Mouse (Mus musculus) CD4-positive, CD25-positive, alpha-beta regulatory T cell, adult 4 months (primary cell): ENCODE data around the gene Lta. TPM values are rescaled to one million over a fixed set of nuclear protein-coding genes. Genes with fewer than 3 reads are reported as not detected.

Experiments used
- ATAC-seq: one replicate; pipeline ENCODE4 v1.8.0; 2017
- polyA plus RNA-seq, 2 experiments: library from polyadenylated mRNA; unstranded; fragments of 100-300 nt; shearing (Covaris generic); gene quantifications; one replicate each; pipeline ENCODE4 v1.2.1; 2017

The Lta gene
- polyA plus RNA-seq, 2 experiments from 2014 or later = 82.7 to 99.0 TPM

DNA sequence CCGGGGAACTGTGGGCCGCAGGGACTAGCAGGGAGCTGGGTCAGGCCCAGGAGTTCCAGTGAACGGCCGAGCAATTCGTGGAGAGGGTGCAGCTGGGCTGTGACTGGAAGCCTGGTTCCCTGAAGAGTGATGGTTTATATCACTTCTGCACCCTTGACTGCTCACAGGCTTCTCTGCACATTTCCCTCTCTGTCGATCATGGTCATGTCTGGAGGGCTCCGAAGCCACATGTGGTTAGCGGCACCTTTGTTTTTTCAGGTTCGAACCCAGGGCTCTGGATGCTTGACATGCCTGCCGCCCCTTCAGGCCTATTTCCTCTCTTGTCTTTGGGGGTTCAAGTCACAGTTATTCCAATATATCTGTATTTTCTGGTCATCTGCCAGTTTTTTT is 224 bp upstream of the Lta start:
- ATAC-seq = no peak

DNA sequence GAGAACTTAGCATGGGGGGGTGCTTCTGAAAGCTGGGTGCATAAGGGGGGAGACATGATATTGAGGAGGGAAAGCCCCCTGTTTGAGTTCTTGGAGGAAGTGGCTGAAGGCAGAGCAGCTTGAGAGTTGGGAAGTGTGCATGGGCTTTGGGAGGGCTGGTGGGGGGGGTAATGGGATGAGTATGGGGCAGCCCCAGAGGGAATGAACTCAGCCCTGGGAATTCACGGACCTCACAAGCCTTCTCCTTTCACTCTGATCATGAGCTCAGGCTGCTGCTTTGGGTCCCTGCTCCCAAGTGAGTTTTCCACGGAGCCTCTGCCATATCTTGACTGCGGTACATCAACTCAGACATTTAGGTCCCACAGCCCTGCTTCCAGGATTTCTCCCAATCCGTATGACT is 2.7 kb downstream of the Lta start:
- no peak for ATAC-seq

DNA sequence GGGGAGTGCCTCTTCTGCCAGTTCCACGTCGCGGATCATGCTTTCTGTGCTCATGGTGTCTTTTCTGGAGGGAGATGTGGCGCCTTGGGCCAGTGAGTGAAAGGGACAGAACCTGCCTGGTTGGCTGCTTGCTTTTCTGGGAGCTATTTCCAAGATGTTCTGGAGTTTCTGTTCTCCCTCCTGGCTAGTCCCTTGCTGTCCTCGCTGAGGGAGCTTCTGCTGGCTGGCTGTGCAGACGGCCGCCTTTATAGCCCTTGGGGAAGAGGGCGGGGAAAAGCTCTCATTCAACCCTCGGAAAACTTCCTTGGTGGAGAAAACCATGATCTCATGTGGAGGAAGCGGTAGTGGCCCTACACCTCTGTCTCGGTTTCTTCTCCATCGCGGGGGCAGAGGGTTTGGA is 3.4 kb downstream of the Lta start, which contains the start of gene Tnf:
Gene Tnf, minus strand, starts transcription at position 221 of the 400 bp plus-strand sequence.
- ATAC-seq = peak; percentile 23

DNA sequence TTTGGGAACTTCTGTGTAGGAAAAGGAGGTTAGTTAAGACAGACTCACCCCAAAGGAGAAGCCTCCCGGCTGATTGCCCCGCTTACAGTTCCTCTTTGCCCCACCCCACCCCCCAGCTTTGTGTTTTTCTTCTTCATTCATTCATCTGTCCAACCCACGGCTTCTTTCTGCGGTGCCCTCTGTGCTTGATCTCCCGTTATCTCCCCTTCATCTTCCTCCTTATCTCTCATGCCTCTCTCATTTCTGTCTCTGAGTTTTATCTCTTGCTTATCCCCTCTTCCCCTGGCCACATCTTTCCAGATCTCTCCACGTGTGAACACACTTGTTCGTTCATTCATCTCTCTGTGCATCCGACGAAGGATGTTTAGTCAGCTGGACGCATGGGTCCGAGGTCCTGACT is 4.0 kb downstream of the Lta start:
- no peak for ATAC-seq

DNA sequence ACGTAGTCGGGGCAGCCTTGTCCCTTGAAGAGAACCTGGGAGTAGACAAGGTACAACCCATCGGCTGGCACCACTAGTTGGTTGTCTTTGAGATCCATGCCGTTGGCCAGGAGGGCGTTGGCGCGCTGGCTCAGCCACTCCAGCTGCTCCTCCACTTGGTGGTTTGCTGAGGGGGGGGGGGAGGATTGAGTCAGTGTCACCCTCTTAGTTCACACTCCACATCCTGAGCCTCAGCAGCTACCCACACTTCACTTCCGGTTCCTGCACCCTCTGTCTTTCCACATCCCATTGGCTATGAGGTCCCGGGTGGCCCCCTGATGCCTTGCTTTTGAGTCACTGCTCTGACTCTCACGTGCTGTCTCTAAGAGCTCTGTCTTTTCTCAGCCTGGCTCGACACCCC is 4.8 kb downstream of the Lta start:
- peak; percentile 77 for ATAC-seq

DNA sequence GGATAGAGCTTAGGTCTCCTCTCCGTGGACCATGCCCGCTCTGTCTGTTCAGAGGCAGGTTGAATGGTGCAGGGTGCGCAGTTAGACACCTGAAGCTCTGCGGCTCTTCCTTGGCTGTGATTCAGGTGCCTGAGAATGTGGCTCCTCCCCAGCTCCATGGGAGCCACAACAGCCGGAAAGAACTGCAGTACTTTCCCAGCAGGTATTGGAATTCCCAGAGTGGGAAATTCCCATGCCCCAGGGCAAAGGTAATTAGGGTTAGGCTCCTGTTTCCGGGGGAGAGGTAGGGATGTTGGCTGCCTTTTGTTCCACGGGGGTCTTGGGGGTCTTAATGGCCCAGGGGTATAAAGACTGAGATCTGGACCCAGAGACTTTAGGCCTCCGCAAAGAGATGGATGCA is 6.2 kb downstream of the Lta start:
- no peak for ATAC-seq

DNA sequence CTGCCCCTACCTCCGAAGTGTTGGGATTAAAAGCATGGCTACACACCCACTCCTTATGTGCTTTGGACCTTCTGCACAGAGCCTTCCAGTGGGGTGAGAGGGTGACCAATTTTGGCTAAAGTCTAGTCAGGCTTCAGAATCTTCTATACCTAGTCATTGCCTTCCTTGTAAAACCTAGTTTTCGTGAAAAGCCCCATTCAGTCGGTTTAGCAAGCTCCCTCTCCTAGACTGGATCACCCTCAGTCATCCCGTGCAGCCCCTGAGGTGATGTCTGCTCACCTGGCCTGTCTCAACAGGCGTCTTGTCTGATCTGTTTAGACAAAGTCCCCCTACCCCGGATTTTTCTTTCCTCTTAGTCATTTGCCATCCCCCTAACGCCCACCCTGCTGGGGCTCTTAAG is 7.1 kb downstream of the Lta start:
- ATAC-seq = no peak

DNA sequence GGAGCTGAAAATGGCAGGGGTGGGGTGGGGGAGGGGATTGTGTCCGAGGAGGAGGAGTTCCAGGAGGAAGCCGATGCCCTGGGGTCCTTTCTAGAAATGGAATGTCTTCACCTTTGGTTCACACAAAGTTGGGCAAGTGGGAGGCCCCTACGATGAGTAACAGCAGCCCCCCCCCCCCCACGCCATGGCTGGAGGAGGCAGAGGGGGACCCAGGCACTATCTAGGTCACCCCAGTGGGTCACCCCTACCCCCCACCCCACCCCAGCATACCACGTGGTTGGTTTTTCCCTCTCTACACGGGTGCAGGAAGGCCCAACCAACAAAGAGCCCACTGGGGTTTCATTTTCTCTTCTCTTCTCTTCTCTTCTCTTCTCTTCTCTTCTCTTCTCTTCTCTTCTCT is 8.0 kb downstream of the Lta start:
- no peak for ATAC-seq

DNA sequence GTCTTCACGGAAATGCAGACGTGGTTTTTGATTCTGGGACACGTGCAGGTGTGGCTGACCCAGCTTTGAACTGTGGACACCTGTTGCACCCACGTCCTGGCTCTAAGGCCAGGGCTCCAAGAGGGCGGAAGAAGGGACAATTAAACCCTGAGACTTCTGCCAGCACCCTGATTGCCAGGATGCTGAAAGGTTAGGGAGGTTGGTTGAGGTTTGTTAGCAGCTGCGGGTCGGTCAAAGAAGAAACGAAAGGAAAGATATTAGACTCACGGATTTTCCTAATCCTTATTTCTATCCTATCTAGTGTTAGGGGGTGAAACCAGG is 8.9 kb downstream of the Lta start:
- no peak for ATAC-seq

DNA sequence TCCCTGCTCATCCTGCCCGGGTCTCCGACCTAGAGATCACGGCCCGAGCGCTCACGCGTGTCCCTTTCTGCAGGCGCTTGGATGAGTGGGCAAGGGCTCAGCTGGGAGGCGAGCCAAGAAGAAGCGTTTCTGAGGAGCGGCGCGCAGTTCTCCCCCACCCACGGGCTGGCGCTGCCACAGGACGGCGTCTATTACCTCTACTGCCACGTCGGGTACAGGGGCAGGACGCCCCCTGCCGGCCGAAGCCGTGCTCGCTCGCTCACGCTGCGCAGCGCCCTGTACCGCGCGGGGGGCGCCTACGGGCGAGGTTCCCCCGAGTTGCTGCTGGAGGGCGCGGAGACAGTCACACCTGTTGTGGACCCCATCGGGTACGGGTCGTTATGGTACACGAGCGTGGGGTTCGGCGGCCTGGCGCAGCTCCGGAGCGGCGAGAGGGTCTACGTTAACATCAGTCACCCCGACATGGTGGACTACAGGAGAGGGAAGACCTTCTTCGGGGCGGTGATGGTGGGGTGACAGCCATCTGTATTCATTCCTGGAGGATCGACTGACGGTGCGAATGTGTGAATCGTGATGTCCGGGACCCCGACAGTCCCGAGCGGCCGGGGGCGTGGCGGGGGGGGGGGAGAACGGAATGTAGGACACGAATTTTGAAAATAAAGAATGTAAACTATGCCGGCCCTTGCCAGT is 9.4 kb downstream of the Lta start:
- peak; percentile 44 for ATAC-seq

DNA sequence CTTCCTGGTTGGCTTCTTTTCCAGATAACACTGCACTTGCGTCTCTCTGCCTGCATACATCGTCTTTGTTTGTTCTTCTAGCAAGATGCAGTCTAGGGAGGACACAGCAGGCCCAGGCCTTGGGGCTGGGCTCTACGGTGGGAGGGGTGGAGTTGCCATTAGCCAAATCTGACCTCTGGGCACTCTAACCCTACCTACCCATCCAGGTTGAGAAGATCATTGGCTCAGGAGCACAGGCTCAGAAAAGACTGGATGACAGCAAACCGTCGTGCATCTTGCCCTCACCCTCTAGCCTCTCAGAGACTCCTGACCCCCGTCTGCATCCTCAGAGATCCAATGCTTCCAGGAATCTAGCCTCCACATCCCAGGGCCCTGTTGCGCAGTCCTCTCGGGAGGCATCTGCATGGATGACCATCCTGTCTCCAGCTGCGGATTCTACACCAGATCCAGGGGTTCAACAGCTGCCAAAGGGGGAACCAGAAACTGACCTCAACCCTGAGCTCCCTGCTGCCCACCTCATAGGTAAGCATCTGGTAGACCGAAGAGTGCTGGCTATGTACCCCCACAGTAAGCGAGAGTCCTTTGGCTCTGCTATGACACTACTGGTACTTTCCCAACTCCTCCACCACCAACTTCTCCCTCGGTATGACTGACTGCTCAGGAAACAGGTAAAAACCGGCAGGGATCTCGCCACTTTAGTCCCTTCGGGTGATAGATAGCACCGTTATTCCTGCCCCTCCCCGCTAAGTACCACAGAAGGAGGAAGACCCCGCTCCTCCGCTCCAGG is 10.1 kb downstream of the Lta start:
- peak; percentile 26 for ATAC-seq

DNA sequence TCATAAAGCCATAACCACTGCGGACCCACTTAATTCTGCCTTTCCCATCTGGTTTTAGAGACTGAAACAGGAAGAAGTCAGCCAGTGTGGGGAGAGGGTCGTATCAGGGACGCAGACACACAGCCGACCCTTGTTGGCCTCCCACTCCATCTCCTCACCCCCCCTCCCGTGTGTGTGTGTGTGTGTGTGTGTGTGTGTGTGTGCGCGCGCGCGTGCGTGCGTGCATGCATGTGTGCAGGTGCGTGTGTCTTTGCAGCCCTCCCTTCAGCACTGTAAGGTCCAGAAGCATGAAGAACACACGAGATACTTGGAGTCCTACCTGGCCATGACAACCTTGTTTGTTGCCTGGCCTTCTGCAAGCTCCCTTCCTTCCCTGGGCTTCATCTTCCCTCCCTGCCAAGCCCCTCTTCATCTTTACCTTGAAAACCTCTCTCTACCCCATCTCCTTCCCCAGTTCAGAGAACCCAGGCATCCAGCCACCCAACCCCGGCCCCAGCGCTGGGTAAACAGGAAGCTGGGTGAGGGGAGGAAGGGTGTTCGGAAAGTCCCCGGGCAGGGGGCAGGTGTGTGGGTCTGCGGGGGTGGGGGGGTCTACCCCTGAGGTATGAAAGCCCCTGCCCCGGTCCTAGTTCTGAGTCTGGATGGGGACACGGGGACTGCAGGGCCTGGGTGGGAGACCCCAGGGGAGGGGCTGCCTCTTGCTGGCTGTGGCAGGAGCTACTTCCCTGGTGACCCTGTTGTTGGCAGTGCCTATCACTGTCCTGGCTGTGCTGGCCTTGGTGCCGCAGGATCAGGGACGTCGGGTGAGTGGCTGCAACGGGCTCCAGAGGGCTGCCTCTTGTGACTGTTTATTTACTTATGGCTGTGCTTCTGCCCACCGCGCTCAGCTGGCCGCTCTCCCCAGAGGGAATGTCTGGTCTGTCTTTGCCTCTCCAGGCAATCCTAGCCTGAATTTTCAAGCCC is 11.0 kb downstream of the Lta start, which contains the start of gene Ltb:
Gene Ltb, plus strand, starts transcription at position 559 of the 963 bp plus-strand sequence.
- peak; percentile 59 for ATAC-seq

DNA sequence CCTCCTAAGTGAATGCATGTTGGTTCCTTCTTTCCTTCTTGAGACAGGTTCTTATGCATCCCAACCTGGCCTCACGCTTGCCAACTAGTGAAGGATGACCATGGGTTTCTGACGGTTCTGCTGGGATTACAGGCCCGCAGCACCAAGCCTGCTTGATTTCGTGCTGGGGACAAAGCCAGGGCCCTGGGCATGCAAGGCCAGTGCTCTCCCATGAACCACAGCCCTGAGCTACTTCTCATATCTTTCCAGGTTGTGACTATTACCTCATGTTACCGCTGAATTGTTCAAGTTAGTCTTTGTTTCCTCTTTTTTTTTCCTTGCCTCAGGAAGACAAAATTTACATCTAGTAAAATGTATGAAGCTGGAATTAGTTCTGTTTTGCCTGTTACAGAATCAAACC is 12.2 kb downstream of the Lta start:
- no peak for ATAC-seq

DNA sequence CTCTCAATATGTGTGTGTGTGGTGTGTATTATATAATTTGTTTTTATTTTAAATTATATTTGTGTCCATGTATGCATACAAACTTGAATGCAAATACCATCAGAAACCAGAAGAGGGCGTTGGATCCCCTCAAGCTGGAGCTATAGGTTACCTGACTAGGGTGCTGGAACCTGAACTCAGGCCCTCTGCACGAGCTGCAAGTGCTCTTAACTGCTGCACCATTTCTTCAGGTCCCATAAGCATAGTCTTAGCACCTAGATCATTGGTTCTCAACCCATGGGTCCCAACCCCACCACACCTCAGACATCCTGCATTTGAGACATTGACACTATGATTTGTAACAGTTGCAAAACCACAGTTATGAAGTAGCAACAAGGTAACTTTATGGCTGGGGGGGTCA is 13.4 kb downstream of the Lta start:
- ATAC-seq = no peak

DNA sequence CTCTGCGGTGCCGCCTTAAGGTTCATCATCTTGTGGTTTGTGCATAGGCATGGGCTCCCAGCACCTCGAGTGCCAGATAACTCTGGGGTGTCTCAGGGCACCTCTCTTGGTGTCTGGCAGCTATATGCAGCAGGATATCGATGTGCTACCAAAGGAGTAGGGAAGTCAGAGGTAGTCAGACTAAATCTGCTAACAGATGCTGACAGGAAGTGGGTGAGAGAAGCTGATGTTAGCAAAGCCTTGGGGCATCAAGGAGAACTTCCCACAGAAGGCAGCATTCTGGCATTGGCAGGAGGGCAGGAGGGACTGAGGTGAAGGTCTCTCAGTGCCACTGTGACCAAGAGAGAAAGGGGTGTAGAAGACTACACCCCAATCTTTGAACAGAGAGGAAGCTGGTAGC is 15.1 kb downstream of the Lta start:
- peak; percentile 66 for ATAC-seq

DNA sequence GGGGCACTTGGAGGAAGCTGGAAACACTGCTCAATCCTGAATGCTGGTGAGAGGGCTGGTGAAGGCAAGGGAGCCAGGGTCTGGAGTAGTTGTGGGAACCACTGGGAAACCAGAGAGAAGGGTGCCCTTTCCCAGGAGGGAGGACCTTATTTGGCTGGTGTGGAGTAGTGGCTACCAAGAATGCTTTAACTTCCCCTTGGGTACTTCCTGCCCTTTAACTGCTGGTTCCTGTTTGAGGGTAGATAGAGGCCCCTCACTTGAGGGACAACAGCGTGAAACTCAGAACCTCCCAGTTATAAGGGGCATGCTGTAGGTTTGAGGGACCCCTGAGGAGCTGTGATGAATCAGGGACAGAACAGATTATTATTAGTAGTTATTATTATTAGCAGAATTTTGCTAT is 16.0 kb downstream of the Lta start:
- no peak for ATAC-seq

DNA sequence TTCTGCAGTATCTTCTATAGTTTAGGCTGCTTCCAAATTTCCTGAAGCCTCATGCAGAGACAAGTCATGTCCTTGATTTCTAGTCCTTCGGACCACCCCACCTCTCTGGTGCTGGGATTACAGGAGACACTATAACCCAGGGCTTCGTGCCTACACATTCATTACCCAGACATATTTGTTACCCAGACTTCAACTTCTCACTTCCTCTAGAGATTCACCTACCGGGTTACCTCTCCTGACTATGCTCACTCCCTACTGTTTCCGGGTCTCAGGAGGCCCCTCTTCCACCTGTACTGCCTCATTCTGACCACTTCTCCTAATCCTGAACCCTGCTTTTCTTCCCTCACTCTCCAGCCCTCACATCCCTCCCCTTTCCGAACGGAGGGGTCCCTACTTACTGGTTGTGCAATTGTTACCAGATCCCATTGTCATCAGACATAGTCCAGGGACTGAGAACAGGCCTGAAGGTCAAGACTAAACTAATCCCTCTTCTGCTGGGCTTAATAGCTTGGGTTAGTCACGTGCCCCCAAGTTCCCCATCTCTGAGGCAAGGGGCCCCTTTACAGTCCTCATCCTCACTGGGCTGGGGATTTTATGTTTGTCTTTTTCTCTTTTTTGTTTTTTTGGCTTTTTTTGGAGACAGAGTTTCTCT is 17.1 kb downstream of the Lta start, which contains the start of gene Lst1:
Gene Lst1, minus strand, starts transcription at position 481 of the 652 bp plus-strand sequence.
- ATAC-seq = no peak

DNA sequence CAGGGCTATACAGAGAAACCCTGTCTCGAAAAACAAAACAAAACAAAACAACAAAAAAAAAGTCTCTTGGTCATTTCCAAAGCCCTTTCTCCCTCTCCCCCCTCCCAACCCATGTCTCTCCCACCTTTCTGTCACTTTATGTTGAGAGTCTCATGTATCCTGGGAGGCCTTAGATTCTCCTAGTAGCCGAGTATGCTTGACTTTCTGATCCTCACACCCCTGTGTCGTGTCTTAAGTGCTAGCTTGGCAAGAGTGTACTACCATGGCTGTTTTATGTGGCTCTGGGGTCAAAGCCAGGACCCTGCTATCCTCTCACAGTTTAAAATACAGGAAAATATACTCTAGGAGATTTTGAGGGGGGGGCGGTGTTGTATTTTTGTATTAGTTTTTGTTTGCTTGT is 17.8 kb downstream of the Lta start:
- no peak for ATAC-seq

DNA sequence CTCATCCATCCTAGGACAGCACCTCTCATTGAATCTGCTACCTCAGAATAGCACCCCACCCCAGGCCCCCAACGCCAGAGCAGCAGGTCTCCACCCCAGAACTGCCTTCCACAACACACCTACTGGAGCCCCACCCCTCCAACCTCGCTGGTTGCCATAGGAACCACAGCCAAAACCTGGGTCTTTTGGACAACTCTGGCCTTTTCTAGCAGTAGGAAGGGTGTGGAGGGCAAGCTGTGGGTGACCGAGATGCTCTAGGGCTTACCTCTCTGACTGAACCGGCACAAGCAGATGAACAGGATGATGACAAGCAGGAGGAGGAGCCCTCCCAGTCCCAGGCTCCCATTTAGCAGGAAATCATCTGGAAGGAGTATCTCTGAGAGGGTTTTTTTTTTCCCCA is 18.5 kb downstream of the Lta start:
- ATAC-seq = peak; percentile 39

DNA sequence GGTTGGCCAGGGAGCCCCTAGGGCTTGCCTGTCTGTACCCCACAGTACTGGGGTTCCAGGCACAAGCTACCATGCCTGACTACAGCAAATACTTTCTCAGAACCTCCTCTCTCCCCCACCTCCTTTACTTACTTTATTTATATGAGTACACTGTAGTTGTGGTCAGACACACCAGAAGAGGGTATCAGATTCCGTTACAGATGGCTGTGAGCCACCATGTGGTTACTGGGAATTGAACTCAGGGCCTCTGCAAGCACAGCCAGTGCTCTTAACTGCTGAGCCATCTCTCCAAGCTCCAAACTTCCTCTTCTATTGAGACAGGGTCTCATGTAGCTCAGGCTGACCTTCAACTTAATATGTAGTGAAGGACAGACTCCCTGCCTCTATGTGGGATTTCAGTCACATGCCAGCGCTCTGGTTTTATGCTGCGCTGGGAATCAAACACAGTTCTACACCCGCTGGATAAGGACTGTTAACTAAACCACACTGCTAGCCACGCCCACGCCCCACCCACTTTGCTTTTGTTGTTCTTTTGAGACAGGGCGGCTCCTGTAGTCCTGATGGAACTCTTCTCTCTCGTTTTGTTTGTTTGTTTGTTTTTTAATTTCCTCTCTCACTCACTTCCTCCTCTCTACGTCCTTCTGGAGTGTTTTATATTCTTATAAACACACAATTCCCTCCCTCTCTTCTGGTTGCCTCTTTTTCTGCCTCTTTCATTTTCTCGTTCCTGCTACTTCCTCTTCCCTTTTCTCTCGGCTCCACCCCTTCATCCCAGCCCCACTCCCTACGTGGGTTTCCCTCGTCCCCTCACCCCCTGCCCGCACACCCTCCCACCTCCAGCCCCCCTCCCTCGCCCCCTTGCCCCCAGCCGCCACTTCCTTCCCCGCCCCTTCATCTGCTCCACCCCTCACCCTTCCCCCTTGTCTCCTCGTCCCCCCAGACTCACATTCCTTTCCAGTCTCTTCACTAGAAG is 19.2 kb downstream of the Lta start:
- peak; percentile 50 for ATAC-seq

DNA sequence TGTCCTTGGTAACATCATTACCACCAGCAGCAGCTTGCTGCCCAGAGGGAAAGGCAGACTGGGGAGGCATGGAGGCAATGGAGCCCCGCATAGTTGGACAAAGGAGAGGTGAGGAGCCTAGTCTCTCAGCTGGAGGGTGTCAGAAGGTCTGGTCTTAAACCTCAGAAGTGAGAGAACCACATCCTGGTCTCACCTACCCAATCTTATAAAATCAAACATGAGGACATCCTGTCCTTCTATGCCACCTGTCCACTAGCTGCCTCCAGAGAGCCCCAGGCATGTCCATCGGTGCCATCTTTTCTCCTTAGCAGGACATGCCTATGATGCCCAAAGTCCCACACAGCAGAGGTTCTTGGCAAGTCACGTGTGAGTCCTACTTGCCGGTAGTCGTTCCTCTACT is 25.1 kb downstream of the Lta start:
- ATAC-seq = peak; percentile 76
